In genomic region chr9:24982796-24983195, GRCm38 (mm10) we compare ENCODE assay signal across 23 mouse cellular contexts.
DNase-seq lines count a peak whose midpoint lies in the region; ATAC-seq and TF ChIP-seq lines count a peak whose summit lies in the region.
"Had no signal": no experiment of that assay in that cellular context is flagged by ENCODE, and none has a peak within 500 bp of the region (broad histone marks: within the 10 kb centered on the region; RNA-seq: fewer than 3 reads in every experiment).

No protein-coding gene starts in this region.

- no peak for ATAC-seq in hindbrain, postnatal 0 days
- ATAC-seq in hindbrain, embryonic 16.5 days: no peak
- ATAC-seq: forebrain, embryonic 13.5 days had no signal

- no peak overlapping the region for H3K4me2 ChIP-seq in hindbrain, postnatal 0 days (ENCODE audit: low read depth, low read length)
- H3K4me2 ChIP-seq in hindbrain, embryonic 16.5 days (ENCODE audit: low read length): no peak overlapping the region
- H3K4me2 ChIP-seq: forebrain, embryonic 13.5 days; heart, embryonic 13.5 days; hindbrain, embryonic 13.5 days; liver, embryonic 15.5 days; midbrain, embryonic 11.5 days had no signal

- H3K4me1 ChIP-seq in hindbrain, postnatal 0 days (ENCODE audit: insufficient read depth, low read length): no peaks in the 10 kb centered on the region
- H3K4me1 ChIP-seq in hindbrain, embryonic 16.5 days (ENCODE audit: control insufficient read depth, insufficient read depth, low read depth, low read length): no peaks in the 10 kb centered on the region
- H3K4me1 ChIP-seq: forebrain, embryonic 13.5 days; hindbrain, embryonic 13.5 days; liver, embryonic 15.5 days had no signal

- WGBS in hindbrain, postnatal 0 days: 69% methylated on average over 3 of the region's 3 CpGs
- WGBS in hindbrain, embryonic 16.5 days: 69% methylated on average over 3 of the region's 3 CpGs

- H3K27me3 ChIP-seq in hindbrain, postnatal 0 days (ENCODE audit: insufficient read depth, low read length): no peaks in the 10 kb centered on the region
- no peaks in the 10 kb centered on the region for H3K27me3 ChIP-seq in hindbrain, embryonic 16.5 days (replicated peaks; ENCODE audit: control insufficient read depth, insufficient read depth, low read length)
- H3K27me3 ChIP-seq: forebrain, embryonic 13.5 days; heart, embryonic 13.5 days; hindbrain, embryonic 13.5 days; liver, embryonic 15.5 days had no signal

- H3K36me3 ChIP-seq in hindbrain, postnatal 0 days (ENCODE audit: insufficient read depth, low read length): no peaks in the 10 kb centered on the region
- H3K36me3 ChIP-seq in hindbrain, embryonic 16.5 days (ENCODE audit: control insufficient read depth, insufficient read depth, low read length): no peaks in the 10 kb centered on the region
- H3K36me3 ChIP-seq: G1E; heart, embryonic 13.5 days; hindbrain, embryonic 13.5 days; liver, embryonic 15.5 days had no signal

- no peak for TF ChIP-seq CTCF in hindbrain, postnatal 0 days (IDR thresholded peaks at IDR 0.05; ENCODE audit: low read depth)

- H3K4me3 ChIP-seq in hindbrain, postnatal 0 days (ENCODE audit: low read length): no peak overlapping the region
- no peak overlapping the region for H3K4me3 ChIP-seq in hindbrain, embryonic 16.5 days (ENCODE audit: low read length)
- H3K4me3 ChIP-seq: forebrain, embryonic 13.5 days; heart, embryonic 13.5 days; hindbrain, embryonic 13.5 days; liver, embryonic 15.5 days had no signal

- H3K9ac ChIP-seq in hindbrain, postnatal 0 days (replicated peaks; ENCODE audit: low read length): no peak overlapping the region
- H3K9ac ChIP-seq in hindbrain, embryonic 16.5 days (ENCODE audit: low read depth, low read length): no peak overlapping the region
- H3K9ac ChIP-seq: forebrain, embryonic 13.5 days; heart, embryonic 13.5 days; hindbrain, embryonic 13.5 days; liver, embryonic 15.5 days had no signal

- no peaks in the 10 kb centered on the region for H3K9me3 ChIP-seq in hindbrain, postnatal 0 days (ENCODE audit: low read length)
- H3K9me3 ChIP-seq in hindbrain, embryonic 16.5 days (ENCODE audit: control insufficient read depth, low read length): no peaks in the 10 kb centered on the region
- H3K9me3 ChIP-seq: forebrain, embryonic 13.5 days; G1E; heart, embryonic 13.5 days; hindbrain, embryonic 13.5 days; liver, embryonic 15.5 days had no signal

- H3K27ac ChIP-seq in hindbrain, postnatal 0 days: no peak overlapping the region
- H3K27ac ChIP-seq in hindbrain, embryonic 16.5 days (ENCODE audit: low read depth, low read length): no peak overlapping the region
- H3K27ac ChIP-seq: forebrain, embryonic 13.5 days; heart, embryonic 13.5 days; hindbrain, embryonic 13.5 days; liver, embryonic 15.5 days had no signal

- DNase-seq in kidney, adult 9 months: peak; percentile 1
- no peak for DNase-seq in kidney, adult 18-20 months
- peak; percentile 15 for DNase-seq in thymus, postnatal 0 days (ENCODE audit: low spot score)
- DNase-seq in thymus, postnatal 14 days: no peak
- DNase-seq in ES-CJ7 (ENCODE audit: low read depth, low spot score): peak; percentile 25
- peak; percentile 2 for DNase-seq in brain, adult 2 months (ENCODE audit: low read depth, low spot score)
- no peak for DNase-seq in hindbrain, postnatal 0 days (ENCODE audit: low spot score)
- DNase-seq: adrenal gland, postnatal 14 days; cerebellum, adult 8-10 months; cerebellum, postnatal 36 days; gastrocnemius, postnatal 10 days; heart, postnatal 14 days; kidney, postnatal 10 days; lung, postnatal 14 days; right cerebral cortex, adult 18-20 months; right cerebral cortex, postnatal 4 days had no signal

Comparison
In these comparisons a context has a peak if more than half of its experiments do, and no peak if none do; other contexts are left out.
1. DNase-seq: peak in kidney, adult 9 months (single experiment), thymus, postnatal 0 days (single experiment), ES-CJ7 (single experiment) and brain, adult 2 months (single experiment); none in kidney, adult 18-20 months (single experiment), thymus, postnatal 14 days (single experiment) and hindbrain, postnatal 0 days (single experiment).